Mouse (Mus musculus): ENCODE results near the gene Sinhcaf. TPM values are rescaled to one million over a fixed set of nuclear protein-coding genes. Genes with fewer than 3 reads are reported as not detected.

Sinhcaf gene
- 13.3 TPM for polyA plus RNA-seq (2014; fragmentation: Illumina TruSeq; extraction: RNeasy Lipid Tissue Mini Kit (QIAGEN cat#74804); ENCODE audit: insufficient read depth, low read depth, low replicate concordance)

GRCm38 (mm10) chr6:148946409-148946742, at the start of gene Sinhcaf:
Gene Sinhcaf, minus strand, starts transcription at chr6:148946467.

DNA sequence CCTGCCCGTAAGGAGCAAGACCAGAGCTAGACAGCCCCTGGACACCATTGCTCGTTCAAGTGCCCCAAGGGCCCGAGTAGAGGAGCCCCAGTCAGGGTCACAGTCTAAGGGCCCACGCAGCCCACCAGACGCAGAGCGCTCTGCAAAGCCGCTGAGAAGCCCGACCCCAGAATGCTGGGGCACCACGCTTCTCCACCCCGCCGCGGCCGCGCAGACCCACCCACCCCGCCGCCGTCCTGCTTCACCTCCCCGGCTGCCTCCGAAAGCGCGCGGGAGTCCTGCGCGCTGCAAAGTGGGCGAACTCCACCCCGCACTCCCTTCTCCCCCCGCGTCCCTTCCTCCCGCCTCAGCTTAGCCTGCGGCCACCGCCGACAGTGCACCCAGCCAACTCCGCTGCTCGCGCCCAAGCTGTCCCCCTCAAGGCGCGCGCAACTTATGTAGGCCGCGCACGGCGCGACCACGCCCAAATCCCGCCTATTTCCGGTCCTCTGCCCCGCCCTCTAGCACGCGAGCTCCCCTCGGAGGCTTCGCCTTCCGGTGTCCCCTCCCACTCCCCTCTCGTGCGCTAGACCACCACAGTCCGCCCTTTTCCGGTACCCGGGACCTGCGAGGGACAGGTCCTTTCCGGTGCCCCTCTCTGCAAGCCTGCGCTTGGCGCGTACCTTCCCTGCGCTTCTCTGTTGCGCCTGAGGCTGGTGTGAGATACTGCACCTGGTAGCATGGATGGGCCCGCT, 50.3 kb downstream of the Sinhcaf start, which contains the start of gene Caprin2:
Gene Caprin2 (minus strand): TSS at position 465 of the 734 bp plus-strand sequence.

Other genes starting within 250 kb of the Sinhcaf start
- 8.9 TPM for gene Ipo8, start 115.0 kb downstream of the Sinhcaf start, polyA plus RNA-seq (2014; fragmentation: Illumina TruSeq; extraction: RNeasy Lipid Tissue Mini Kit (QIAGEN cat#74804); ENCODE audit: insufficient read depth, low read depth, low replicate concordance)
- gene Caprin2, start 50.2 kb downstream of the Sinhcaf start, polyA plus RNA-seq (2014; fragmentation: Illumina TruSeq; extraction: RNeasy Lipid Tissue Mini Kit (QIAGEN cat#74804); ENCODE audit: insufficient read depth, low read depth, low replicate concordance), result 2.8 TPM
- 2.6 TPM for gene Dennd5b, start 155.2 kb upstream of the Sinhcaf start, polyA plus RNA-seq (2014; fragmentation: Illumina TruSeq; extraction: RNeasy Lipid Tissue Mini Kit (QIAGEN cat#74804); ENCODE audit: insufficient read depth, low read depth, low replicate concordance)
- gene Gm10203, start 183.7 kb upstream of the Sinhcaf start, polyA plus RNA-seq (2014; fragmentation: Illumina TruSeq; extraction: RNeasy Lipid Tissue Mini Kit (QIAGEN cat#74804); ENCODE audit: insufficient read depth, low read depth, low replicate concordance), result not detected
- 31.4 TPM for gene Etfbkmt, start 193.4 kb upstream of the Sinhcaf start, polyA plus RNA-seq (2014; fragmentation: Illumina TruSeq; extraction: RNeasy Lipid Tissue Mini Kit (QIAGEN cat#74804); ENCODE audit: insufficient read depth, low read depth, low replicate concordance)
- gene Amn1, start 242.2 kb upstream of the Sinhcaf start, polyA plus RNA-seq (2014; fragmentation: Illumina TruSeq; extraction: RNeasy Lipid Tissue Mini Kit (QIAGEN cat#74804); ENCODE audit: insufficient read depth, low read depth, low replicate concordance), result 22.9 TPM

Measured in lung, adult 10 weeks (tissue).